Mouse (Mus musculus) G1E-ER4 (cell line): Measurements from ENCODE around the gene C1qa. TPM values are rescaled to one million over a fixed set of nuclear protein-coding genes. Genes with fewer than 3 reads are reported as not detected.

ENCODE experiments used
- GATA1 ChIP-seq: IDR thresholded peaks from one replicate; pipeline ENCODE4 v1.8.0; 2012; ENCODE audit warnings: low read length, inconsistent platforms
- polyA plus RNA-seq: library from polyadenylated mRNA; stranded (reverse); fragments of >175 nt; gene quantifications from 2 replicates; pipeline ENCODE4 v1.2.3, GENCODE M21; 2012

The C1qa gene
- polyA plus RNA-seq, 1 experiment, result not detected

- TF ChIP-seq GATA1, result no peak
Observed at GRCm38 (mm10) chr4:136886101-136886500, 12.5 kb downstream of the C1qa start, which contains the start of gene C1qb. Gene C1qb, minus strand, starts transcription at chr4:136886187.

- no peak for TF ChIP-seq GATA1
Observed at GRCm38 (mm10) chr4:136878601-136879000, 20.0 kb downstream of the C1qa start.

- no peak for TF ChIP-seq GATA1
Observed at GRCm38 (mm10) chr4:136878171-136878570, 20.4 kb downstream of the C1qa start.

GRCm38 (mm10) chr4:136876971-136877370 is 21.6 kb downstream of the C1qa start:
- no peak for TF ChIP-seq GATA1

GRCm38 (mm10) chr4:136875012-136875411 is 23.6 kb downstream of the C1qa start:
- no peak for TF ChIP-seq GATA1

GRCm38 (mm10) chr4:136868371-136868770 is 30.2 kb downstream of the C1qa start:
- TF ChIP-seq GATA1, result no peak

GRCm38 (mm10) chr4:136867690-136868345 is 30.8 kb downstream of the C1qa start:
- no peak for TF ChIP-seq GATA1

- no peak for TF ChIP-seq GATA1
Observed at GRCm38 (mm10) chr4:136865531-136865930, 33.1 kb downstream of the C1qa start.

- no peak for TF ChIP-seq GATA1
Observed at GRCm38 (mm10) chr4:136864751-136865470, 33.7 kb downstream of the C1qa start.

- TF ChIP-seq GATA1, result no peak
Observed at GRCm38 (mm10) chr4:136863517-136863916, 35.1 kb downstream of the C1qa start.

- no peak for TF ChIP-seq GATA1
Observed at GRCm38 (mm10) chr4:136862411-136862810, 36.2 kb downstream of the C1qa start.

- TF ChIP-seq GATA1, result no peak
Observed at GRCm38 (mm10) chr4:136861806-136862205, 36.8 kb downstream of the C1qa start.

GRCm38 (mm10) chr4:136860022-136860421 is 38.6 kb downstream of the C1qa start:
- TF ChIP-seq GATA1, result no peak

GRCm38 (mm10) chr4:136855081-136855480 is 43.5 kb downstream of the C1qa start:
- no peak for TF ChIP-seq GATA1

GRCm38 (mm10) chr4:136852989-136853388 is 45.6 kb downstream of the C1qa start:
- TF ChIP-seq GATA1, result no peak

GRCm38 (mm10) chr4:136852119-136852518 is 46.5 kb downstream of the C1qa start:
- no peak for TF ChIP-seq GATA1

GRCm38 (mm10) chr4:136848565-136848964 is 50.0 kb downstream of the C1qa start:
- no peak for TF ChIP-seq GATA1
